Mouse (Mus musculus) heart, postnatal 0 days (tissue): ENCODE measurements at regions not wholly inside any gene's neighbourhood (a gene's known extent, or its start where the extent isn't known, plus 50 kb on each side); places are given as distances from the start of the nearest gene placed in this dataset.

Experiments
- CTCF ChIP-seq: IDR thresholded peaks from 2 replicates; pipeline ENCODE4 v1.5.1; 2016; ENCODE audit warnings: antibody characterized with exemption, control low read depth, low read depth
- EP300 ChIP-seq: IDR thresholded peaks from 2 replicates; pipeline ENCODE4 v1.6.1; 2016; ENCODE audit warnings: antibody characterized with exemption, low read depth

DNA sequence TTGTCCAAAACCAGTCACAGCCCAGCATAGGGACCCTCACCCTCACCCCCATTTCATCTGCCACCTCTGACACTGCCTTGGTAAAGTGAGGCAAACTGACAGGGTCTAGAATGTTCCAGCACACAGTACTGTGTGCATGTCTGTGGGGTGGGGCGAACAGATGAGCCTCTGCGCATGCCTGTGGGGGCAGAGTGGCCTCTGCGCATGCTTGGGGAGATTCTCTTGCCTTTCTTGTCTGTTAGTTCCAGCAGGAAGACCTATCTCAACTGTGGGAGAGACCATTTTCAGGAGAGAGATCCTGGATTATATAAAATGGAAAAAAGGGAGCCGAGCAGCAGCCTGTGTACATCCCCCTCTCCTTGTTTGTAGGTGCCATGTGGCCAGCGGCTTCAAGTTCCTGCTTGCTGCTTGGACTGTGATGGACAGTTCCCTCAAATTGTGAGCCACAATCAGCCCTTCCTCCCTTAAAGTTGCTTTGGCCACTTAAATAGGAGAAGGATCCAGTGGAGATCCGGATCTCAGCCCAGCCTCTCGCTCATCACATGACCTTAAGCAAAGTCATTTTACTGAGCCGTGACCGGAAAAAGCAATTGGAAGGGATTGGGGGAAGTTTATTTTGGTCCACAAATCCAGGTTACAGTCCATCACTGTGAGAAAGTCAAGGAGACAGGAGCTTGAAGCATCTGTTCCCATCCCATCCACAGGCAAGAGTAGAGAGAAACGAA, 96.9 kb downstream of the Tmem130 start:
- TF ChIP-seq CTCF (no peak), EP300 (no peak)
